23 mouse cellular contexts compared by ENCODE assay signal in the genomic region with DNA sequence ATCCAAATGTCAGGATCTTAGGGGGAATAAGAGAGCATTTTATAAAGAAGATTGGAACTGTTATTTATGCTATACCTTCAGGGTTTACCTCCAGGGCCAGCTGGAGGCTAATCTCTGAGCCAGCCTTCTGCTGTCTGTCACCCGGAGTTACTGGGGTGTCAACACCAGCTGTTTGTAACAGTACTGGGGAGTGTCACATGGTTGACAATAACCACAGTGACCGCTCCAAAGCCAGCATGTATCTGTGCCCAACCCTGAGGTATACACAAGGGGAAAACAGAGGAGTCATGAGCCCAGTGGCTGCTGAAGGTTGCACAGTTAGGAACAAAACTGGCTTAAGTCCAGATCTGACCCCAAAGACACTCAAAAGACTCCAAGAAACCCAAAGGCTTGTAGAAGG.
"Had no signal": no experiment of that assay in that cellular context is flagged by ENCODE, and none has a peak within 500 bp of the region (broad histone marks: within the 10 kb centered on the region; RNA-seq: fewer than 3 reads in every experiment).

No protein-coding gene starts in this region.

- H3K4me3 ChIP-seq: kidney, embryonic 15.5 days; left cerebral cortex, adult 2 months; limb, embryonic 12.5 days; limb, embryonic 15.5 days; liver, embryonic 12.5 days; liver, embryonic 15.5 days; lung, embryonic 15.5 days; megakaryocyte, embryonic 14.5 days; midbrain, embryonic 10.5 days; midbrain, embryonic 13.5 days; stomach, embryonic 15.5 days had no signal

- H3K27me3 ChIP-seq: liver, embryonic 15.5 days; stomach, embryonic 15.5 days had no signal

- ATAC-seq: liver, embryonic 12.5 days; midbrain, embryonic 13.5 days; midbrain, embryonic 16.5 days had no signal

- H3K4me1 ChIP-seq: liver, embryonic 12.5 days; liver, embryonic 15.5 days; stomach, embryonic 15.5 days had no signal

- H3K9me3 ChIP-seq: kidney, embryonic 15.5 days; limb, embryonic 12.5 days; limb, embryonic 15.5 days; liver, embryonic 12.5 days; liver, embryonic 15.5 days; lung, embryonic 15.5 days; megakaryocyte, embryonic 14.5 days; midbrain, embryonic 10.5 days; midbrain, embryonic 13.5 days; stomach, embryonic 15.5 days had no signal

- H3K4me2 ChIP-seq: kidney, embryonic 15.5 days; limb, embryonic 12.5 days; limb, embryonic 15.5 days; liver, embryonic 12.5 days; liver, embryonic 15.5 days; lung, embryonic 15.5 days; midbrain, embryonic 13.5 days; stomach, embryonic 15.5 days had no signal

- H3K9ac ChIP-seq: kidney, embryonic 15.5 days; limb, embryonic 12.5 days; limb, embryonic 15.5 days; liver, embryonic 12.5 days; liver, embryonic 15.5 days; lung, embryonic 15.5 days; midbrain, embryonic 13.5 days; stomach, embryonic 15.5 days had no signal

- H3K36me3 ChIP-seq: kidney, embryonic 15.5 days; limb, embryonic 12.5 days; limb, embryonic 15.5 days; liver, embryonic 12.5 days; liver, embryonic 15.5 days; lung, embryonic 15.5 days; midbrain, embryonic 10.5 days; midbrain, embryonic 13.5 days; stomach, embryonic 15.5 days had no signal

- DNase-seq: kidney, adult 8-10 months; kidney, postnatal 10 days; kidney, postnatal 36 days; layer of hippocampus, postnatal 36 days; left cerebral cortex, postnatal 4 days; lung, adult 18-20 months; lung, postnatal 10 days; lung, postnatal 36 days; right cerebral cortex, postnatal 25 days; spleen, adult 18-20 months; thymus, postnatal 25 days had no signal

- H3K27ac ChIP-seq: kidney, embryonic 15.5 days; left cerebral cortex, adult 2 months; limb, embryonic 12.5 days; limb, embryonic 15.5 days; liver, embryonic 12.5 days; liver, embryonic 15.5 days; lung, embryonic 15.5 days; midbrain, embryonic 10.5 days; midbrain, embryonic 13.5 days; stomach, embryonic 15.5 days had no signal
